Mouse (Mus musculus): ENCODE measurements around the gene Dlgap1.

DNA sequence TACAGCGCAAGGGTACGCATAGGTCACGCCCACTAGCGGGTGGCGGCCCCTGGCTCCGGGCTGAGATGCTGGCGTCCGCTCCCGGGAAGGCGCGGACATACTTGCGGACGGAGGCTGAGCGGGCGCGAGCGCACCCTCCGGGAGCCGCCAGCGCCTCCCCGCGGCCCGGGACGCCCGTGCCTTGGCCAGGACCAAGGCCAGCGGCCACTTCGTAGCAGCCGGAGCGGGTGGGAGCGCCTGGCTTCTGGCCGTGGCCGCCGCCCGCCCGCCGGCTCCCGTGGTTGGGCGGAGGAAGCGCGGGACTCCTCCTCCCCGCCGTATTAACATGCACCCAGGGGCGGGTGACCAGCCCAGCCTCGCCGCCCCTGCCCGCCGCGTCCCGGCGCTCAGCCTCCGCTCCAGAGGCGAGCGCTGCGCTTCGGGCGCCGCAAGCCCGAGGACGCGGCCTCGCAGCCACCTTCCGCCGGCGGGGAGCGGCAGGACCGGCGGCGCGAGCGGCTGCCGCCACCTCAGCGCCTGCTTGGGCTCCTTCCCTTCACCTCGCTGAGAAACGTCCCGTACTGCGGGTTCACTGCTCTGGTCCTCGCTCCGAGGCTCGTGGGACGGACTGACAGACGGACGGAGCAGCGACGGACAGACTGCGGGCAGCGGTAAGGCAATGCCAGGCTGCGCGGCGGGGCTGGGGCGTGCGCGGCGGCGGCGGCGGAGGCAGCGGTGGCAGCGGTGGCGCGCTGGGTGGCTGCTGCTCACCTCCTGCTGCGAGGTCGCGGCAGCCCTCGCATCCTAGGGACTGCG, at the start of gene Dlgap1:
- no peak for TF ChIP-seq GATA1 (IDR thresholded peaks at IDR 0.05; ENCODE audit: borderline replicate concordance, low read length)
- no peak for TF ChIP-seq FLI1 (IDR thresholded peaks at IDR 0.05; ENCODE audit: low read length)
